Mouse (Mus musculus) mouse embryonic stem cell (cell line): Measurements from ENCODE around the gene Glmp.
"Not testable (repeated sequence)": the region's sequence is repeated elsewhere in the genome, so short reads cannot be mapped to it uniquely, and the experiment has no call there.

Experiments used
- in situ Hi-C, 2 experiments: fragments of 300-500 bp; cut with MboI; formaldehyde crosslinking; loops; 1 replicate in 1 of 2; 3 replicates in 1 of 2; pipeline ENCODE4 v1.14.3; 2019 to 2020; ENCODE audit warnings: low sequenced_read_pairs in 2 of 2, low pct_unique_long_range_greater_than_20kb in 1 of 2, mixed read lengths in 1 of 2; ENCODE audit not compliant: unreplicated experiment in 1 of 2

The Glmp gene

GRCm38 (mm10) chr3:88324951-88325405, at the start of gene Glmp:
Gene Glmp, plus strand, starts transcription at chr3:88325023.
- in situ Hi-C loops = loop anchor here (25.0 kb wide), 1 partner anchor 1712 kb away; no protein-coding TSS in a partner anchor

- in situ Hi-C loops = no loop called here
These were observed 48.7 kb upstream of the Glmp start for GRCm38 (mm10) chr3:88276121-88276520.

- in situ Hi-C loops = no loop called here
These were observed 48.2 kb upstream of the Glmp start for GRCm38 (mm10) chr3:88276529-88277143.

- in situ Hi-C loops = no loop called here
These were observed 44.8 kb upstream of the Glmp start for GRCm38 (mm10) chr3:88280035-88280434.

- in situ Hi-C loops = not testable (repeated sequence)
These were observed 43.5 kb upstream of the Glmp start for GRCm38 (mm10) chr3:88281141-88281916.

GRCm38 (mm10) chr3:88284815-88285564, 39.8 kb upstream of the Glmp start:
- in situ Hi-C loops = not testable (repeated sequence)

- in situ Hi-C loops = not testable (repeated sequence)
These were observed 39.3 kb upstream of the Glmp start for GRCm38 (mm10) chr3:88285565-88285895.

- in situ Hi-C loops = no loop called here
These were observed 37.7 kb upstream of the Glmp start, which contains the start of gene Gm38392 for GRCm38 (mm10) chr3:88287110-88287509. Gene Gm38392, minus strand, starts transcription at chr3:88287210.

GRCm38 (mm10) chr3:88288133-88288713, 36.6 kb upstream of the Glmp start:
- in situ Hi-C loops = not testable (repeated sequence)

GRCm38 (mm10) chr3:88291970-88292369, 32.9 kb upstream of the Glmp start:
- in situ Hi-C loops = loop anchor here in 1 of 2 experiments (5.0 kb wide), 1 partner anchor 45 kb away; no protein-coding TSS in a partner anchor

- in situ Hi-C loops = not testable (repeated sequence)
These were observed 29.6 kb upstream of the Glmp start for GRCm38 (mm10) chr3:88295272-88295671.

- in situ Hi-C loops = no loop called here
These were observed 28.7 kb upstream of the Glmp start for GRCm38 (mm10) chr3:88296110-88296560.

GRCm38 (mm10) chr3:88296561-88297318, 28.1 kb upstream of the Glmp start, which contains the start of the genes Tsacc and Cct3:
Gene Tsacc, minus strand, starts transcription at chr3:88296999.
Gene Cct3, plus strand, starts transcription at chr3:88297116.
- in situ Hi-C loops = no loop called here

GRCm38 (mm10) chr3:88297321-88297851, 27.4 kb upstream of the Glmp start:
- in situ Hi-C loops = no loop called here

GRCm38 (mm10) chr3:88299172-88299571, 25.7 kb upstream of the Glmp start:
- in situ Hi-C loops = no loop called here

- in situ Hi-C loops = no loop called here
These were observed 4.1 kb downstream of the Glmp start for GRCm38 (mm10) chr3:88328956-88329355.

- in situ Hi-C loops = no loop called here
These were observed 6.5 kb downstream of the Glmp start for GRCm38 (mm10) chr3:88331282-88331681.
